Mouse (Mus musculus) layer of hippocampus, postnatal 25 days (tissue): ENCODE measurements at regions not wholly inside any gene's neighbourhood (a gene's known extent, or its start where the extent isn't known, plus 50 kb on each side); places are given as distances from the start of the nearest gene placed in this dataset.

ENCODE experiments used
- DNase-seq, 2 experiments: peaks; one replicate each; pipeline ENCODE4 v3.0.0; 2022; ENCODE audit warnings: mixed read lengths in 2 of 2, low spot score in 1 of 2; ENCODE audit errors: extremely low spot score in 1 of 2

DNA sequence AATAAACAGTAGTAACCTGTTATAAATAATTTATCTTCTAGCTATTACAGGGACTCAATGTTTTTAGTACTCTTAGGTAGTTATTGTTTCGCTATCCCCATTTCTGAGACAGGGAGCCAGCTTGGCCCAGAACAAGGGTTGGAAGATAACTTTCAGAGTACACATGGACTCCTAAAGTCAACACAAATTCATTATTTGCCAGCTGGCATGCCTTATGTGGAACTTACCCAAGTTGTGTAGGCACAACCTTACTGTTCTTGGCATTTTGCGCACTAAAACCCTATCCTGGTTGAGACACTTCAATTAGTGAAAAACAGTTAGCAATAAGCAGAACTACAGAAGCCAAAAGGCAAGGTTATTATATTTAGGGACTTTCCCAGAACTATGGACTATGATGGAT, 1042.3 kb downstream of the H2al1n start:
- peak in 1 of 2 experiments; percentile 2 for DNase-seq
